Mouse (Mus musculus) stomach, embryonic 14.5 days (tissue): ENCODE results near the gene Nfkb1. TPM values are rescaled to one million over a fixed set of nuclear protein-coding genes. Genes with fewer than 3 reads are reported as not detected.

Experiments
- ATAC-seq: fragments of 200-750 bp; cut with Nextera tagmentation; 2 replicates; pipeline ENCODE4 v1.8.0; 2017; ENCODE audit warnings: low read depth, moderate TSS enrichment; ENCODE audit not compliant: insufficient number of reproducible peaks, insufficient read depth, low FRiP score
- H3K27ac ChIP-seq: fragments of 300-500 bp; sonication (generic); 2 replicates; pipeline ENCODE4 v1.5.1; 2014; ENCODE audit warnings: mild to moderate bottlenecking, low read length, moderate library complexity, mixed read lengths
- H3K27me3 ChIP-seq: fragments of 300-500 bp; sonication (generic); 2 replicates; pipeline ENCODE4 v1.6.1; 2014; ENCODE audit warnings: low read length, control low read depth, mixed read lengths; ENCODE audit not compliant: control insufficient read depth, insufficient read depth
- H3K36me3 ChIP-seq: fragments of 300-500 bp; sonication (generic); 2 replicates; pipeline ENCODE4 v1.6.1; 2014; ENCODE audit warnings: mild to moderate bottlenecking, control low read depth, low read length, moderate library complexity, mixed read lengths; ENCODE audit not compliant: control insufficient read depth, insufficient read depth
- H3K4me1 ChIP-seq: fragments of 300-500 bp; sonication (generic); 2 replicates; pipeline ENCODE4 v1.6.1; 2014; ENCODE audit warnings: low read length, control low read depth, mixed read lengths; ENCODE audit not compliant: control insufficient read depth, insufficient read depth
- H3K4me2 ChIP-seq: fragments of 300-500 bp; sonication (generic); replicated peaks from 2 replicates; pipeline ENCODE4 v1.6.1; 2014; ENCODE audit warnings: low read depth, low read length, control low read depth
- H3K4me3 ChIP-seq: fragments of 300-500 bp; sonication (generic); 2 replicates; pipeline ENCODE4 v1.5.1; 2014; ENCODE audit warnings: low read depth, low read length, control low read depth
- H3K9ac ChIP-seq: fragments of 300-500 bp; sonication (generic); replicated peaks from 2 replicates; pipeline ENCODE4 v1.6.1; 2014; ENCODE audit warnings: low read depth, mild to moderate bottlenecking, control low read depth, low read length, moderate library complexity, mixed read lengths
- H3K9me3 ChIP-seq: fragments of 300-500 bp; sonication (generic); 2 replicates; pipeline ENCODE4 v1.6.1; 2016; ENCODE audit warnings: low read depth, low read length, control low read depth; ENCODE audit not compliant: control insufficient read depth
- WGBS: fragments of 180-500 bp; shearing (Covaris S2); extraction: QIAGEN DNeasy Blood & Tissue Kit; methylation state at CpG from one replicate; pipeline ENCODE4 v1.1.7; 2014; 5-methylcytosine and 5-hydroxymethylcytosine counted together
- polyA plus RNA-seq: library from polyadenylated mRNA; unstranded; fragments of >200 nt; fragmentation: Nextera tagmentation; extraction: Ambion mirVana; gene quantifications from 2 replicates; pipeline ENCODE4 v1.2.1, GENCODE M21; 2014

Nfkb1 gene
- polyA plus RNA-seq, 1 experiment from 2014 or later: 36.2 TPM

GRCm38 (mm10) chr3:135562036-135562435, 129.3 kb downstream of the Nfkb1 start:
- 77% methylated on average over 7 of the region's 7 CpGs for WGBS
- no peak overlapping the region for H3K9ac ChIP-seq
- no peak for ATAC-seq
- no peaks in the 10 kb centered on the region for H3K27me3 ChIP-seq
- no peaks in the 10 kb centered on the region for H3K4me1 ChIP-seq
- no peak overlapping the region for H3K4me3 ChIP-seq
- H3K27ac ChIP-seq: no peak overlapping the region
- no peaks in the 10 kb centered on the region for H3K36me3 ChIP-seq
- no peak overlapping the region for H3K4me2 ChIP-seq
- no peaks in the 10 kb centered on the region for H3K9me3 ChIP-seq

GRCm38 (mm10) chr3:135556851-135557662, 134.3 kb downstream of the Nfkb1 start:
- H3K36me3 ChIP-seq: no peaks in the 10 kb centered on the region
- WGBS: 68% methylated on average over 12 of the region's 12 CpGs

GRCm38 (mm10) chr3:135556052-135556587, 135.2 kb downstream of the Nfkb1 start:
- Histone ChIP-seq H3K27me3 (no peaks in the 10 kb centered on the region), H3K36me3 (no peaks in the 10 kb centered on the region), H3K4me1 (no peaks in the 10 kb centered on the region), H3K9me3 (no peaks in the 10 kb centered on the region), H3K27ac (no peak overlapping the region), H3K9ac (no peak overlapping the region), H3K4me2 (no peak overlapping the region), H3K4me3 (no peak overlapping the region)
- 67% methylated on average over 7 of the region's 7 CpGs for WGBS
- no peak for ATAC-seq

More at GRCm38 (mm10) chr3:135556851-135557662, 134.3 kb downstream of the Nfkb1 start:
- no peak overlapping the region for H3K4me2 ChIP-seq
- no peaks in the 10 kb centered on the region for H3K4me1 ChIP-seq
- no peak overlapping the region for H3K27ac ChIP-seq
- H3K27me3 ChIP-seq: no peaks in the 10 kb centered on the region
- no peak overlapping the region for H3K9ac ChIP-seq
- H3K9me3 ChIP-seq: no peaks in the 10 kb centered on the region
- no peak overlapping the region for H3K4me3 ChIP-seq
- no peak for ATAC-seq

- H3K27ac ChIP-seq: no peak overlapping the region
- no peak overlapping the region for H3K4me3 ChIP-seq
- no peak for ATAC-seq
- WGBS: 80% methylated on average over 6 of the region's 6 CpGs
- no peaks in the 10 kb centered on the region for H3K27me3 ChIP-seq
- no peaks in the 10 kb centered on the region for H3K9me3 ChIP-seq
- no peaks in the 10 kb centered on the region for H3K4me1 ChIP-seq
- no peak overlapping the region for H3K4me2 ChIP-seq
- H3K9ac ChIP-seq: no peak overlapping the region
- H3K36me3 ChIP-seq: no peaks in the 10 kb centered on the region
Measured at GRCm38 (mm10) chr3:135555192-135555591, 136.2 kb downstream of the Nfkb1 start.

GRCm38 (mm10) chr3:135552874-135553273, 138.5 kb downstream of the Nfkb1 start:
- 81% methylated on average over 5 of the region's 5 CpGs for WGBS
- no peak for ATAC-seq
- no peak overlapping the region for H3K4me2 ChIP-seq
- H3K9me3 ChIP-seq: no peaks in the 10 kb centered on the region
- no peaks in the 10 kb centered on the region for H3K36me3 ChIP-seq
- no peaks in the 10 kb centered on the region for H3K4me1 ChIP-seq
- H3K27ac ChIP-seq: no peak overlapping the region
- H3K27me3 ChIP-seq: no peaks in the 10 kb centered on the region
- no peak overlapping the region for H3K4me3 ChIP-seq
- no peak overlapping the region for H3K9ac ChIP-seq

- Histone ChIP-seq H3K4me2 (no peak overlapping the region), H3K36me3 (no peaks in the 10 kb centered on the region), H3K9ac (no peak overlapping the region), H3K4me1 (peaks cover 5% of the 10 kb centered on the region), H3K9me3 (no peaks in the 10 kb centered on the region), H3K27me3 (no peaks in the 10 kb centered on the region), H3K27ac (no peak overlapping the region), H3K4me3 (no peak overlapping the region)
- 65% methylated on average over 8 of the region's 8 CpGs for WGBS
- no peak for ATAC-seq
Measured at GRCm38 (mm10) chr3:135547298-135547697, 144.0 kb downstream of the Nfkb1 start.

GRCm38 (mm10) chr3:135546212-135546923, 145.0 kb downstream of the Nfkb1 start:
- H3K9me3 ChIP-seq: no peaks in the 10 kb centered on the region
- no peak overlapping the region for H3K4me2 ChIP-seq
- peaks cover 5% of the 10 kb centered on the region for H3K4me1 ChIP-seq
- ATAC-seq: no peak
- WGBS: 59% methylated on average over 13 of the region's 13 CpGs
- H3K27ac ChIP-seq: no peak overlapping the region
- no peak overlapping the region for H3K9ac ChIP-seq
- H3K4me3 ChIP-seq: no peak overlapping the region
- H3K36me3 ChIP-seq: no peaks in the 10 kb centered on the region
- no peaks in the 10 kb centered on the region for H3K27me3 ChIP-seq
